Mouse (Mus musculus): ENCODE data around the gene Tns1. TPM values are rescaled to one million over a fixed set of nuclear protein-coding genes. Genes with fewer than 3 reads are reported as not detected.

Tns1 gene
- total and polyA plus RNA-seq, 3 experiments: 0.40 to 3.6 (median 0.89) TPM

GRCm38 (mm10) chr1:74054007-74054406 is 70.2 kb downstream of the Tns1 start:
- Histone ChIP-seq H3K27me3 (replicated peaks) (peaks cover 19% of the 10 kb centered on the region), H3K27ac (ENCODE audit: insufficient read depth, low read depth) (no peak overlapping the region)

GRCm38 (mm10) chr1:74053068-74053467 is 71.2 kb downstream of the Tns1 start:
- Histone ChIP-seq H3K4me1 (ENCODE audit: control insufficient read depth in 1 of 2, insufficient read depth in 2 of 2) (peaks cover 0 to 21% of the 10 kb centered on the region in 2 experiments; a peak in 2 of 4 replicates), H3K27me3 (replicated peaks) (peaks cover 17% of the 10 kb centered on the region), H3K9me3 (replicated peaks; ENCODE audit: low read length) (no peaks in the 10 kb centered on the region), H3K27ac (ENCODE audit: insufficient read depth, low read depth) (no peak overlapping the region), H3K9ac (ENCODE audit: insufficient read depth, low read depth) (no peak overlapping the region), H3K79me2 (replicated peaks; ENCODE audit: control insufficient read depth, extremely low read depth, insufficient read depth, poor library complexity, severe bottlenecking) (no peaks in the 10 kb centered on the region), H3K4me2 (ENCODE audit: insufficient read depth, low read depth, poor library complexity, severe bottlenecking) (no peak overlapping the region), H3K36me3 (replicated peaks in 1 of 2; ENCODE audit: control insufficient read depth in 1 of 2, insufficient read depth in 1 of 2, low read length in 1 of 2) (no peaks in the 10 kb centered on the region), H3K4me3 (replicated peaks in 1 of 3; ENCODE audit: low read depth in 2 of 3, low read length in 2 of 3, poor library complexity in 1 of 3) (no peak overlapping the region)
- in situ Hi-C loops (cut with MboI; ENCODE audit: low pct_ligation_motif_present, low pct_unique_long_range_greater_than_20kb, low sequenced_read_pairs) (no loop called here), dilution Hi-C loops (cut with MboI; ENCODE audit: extremely low pct_ligation_motif_present, extremely low pct_unique_long_range_greater_than_20kb, low sequenced_read_pairs) (no loop called here)
- no peak for TF ChIP-seq ELF1 (IDR thresholded peaks at IDR 0.05; ENCODE audit: low read depth, low read length)
- TF ChIP-seq PAX5 (IDR thresholded peaks at IDR 0.05; ENCODE audit: low read length): no peak
- no peak for TF ChIP-seq POLR2AphosphoS2 (IDR thresholded peaks at IDR 0.05; ENCODE audit: low read depth, low read length)
- TF ChIP-seq ZKSCAN1 (IDR thresholded peaks at IDR 0.05; ENCODE audit: borderline replicate concordance, low read depth, low read length): no peak
- no peak for TF ChIP-seq CTCF (conservative IDR thresholded peaks at IDR 0.05 in 1 of 2, IDR thresholded peaks at IDR 0.05 in 1 of 2; ENCODE audit: low read depth in 2 of 2, low read length in 2 of 2)
- TF ChIP-seq NELFE (IDR thresholded peaks at IDR 0.05; ENCODE audit: low read depth, low read length): no peak
- TF ChIP-seq HCFC1 (IDR thresholded peaks at IDR 0.05; ENCODE audit: low read depth, low read length): no peak
- no peak for TF ChIP-seq KAT2A (IDR thresholded peaks at IDR 0.05; ENCODE audit: insufficient replicate concordance, low read length)
- TF ChIP-seq ZMIZ1 (IDR thresholded peaks at IDR 0.05; ENCODE audit: low read depth, low read length): no peak
- no peak for DNase-seq (ENCODE audit: extremely low read depth)

More at GRCm38 (mm10) chr1:74054007-74054406, 70.2 kb downstream of the Tns1 start:
- H3K79me2 ChIP-seq (replicated peaks; ENCODE audit: control insufficient read depth, extremely low read depth, insufficient read depth, poor library complexity, severe bottlenecking): no peaks in the 10 kb centered on the region
- H3K36me3 ChIP-seq (replicated peaks in 1 of 2; ENCODE audit: control insufficient read depth in 1 of 2, insufficient read depth in 1 of 2, low read length in 1 of 2): no peaks in the 10 kb centered on the region
- H3K4me1 ChIP-seq (ENCODE audit: control insufficient read depth in 1 of 2, insufficient read depth in 2 of 2): peaks cover 0 to 21% of the 10 kb centered on the region in 2 experiments; a peak in 2 of 4 replicates
- no peaks in the 10 kb centered on the region for H3K9me3 ChIP-seq (replicated peaks; ENCODE audit: low read length)
- in situ Hi-C loops (cut with MboI; ENCODE audit: low pct_ligation_motif_present, low pct_unique_long_range_greater_than_20kb, low sequenced_read_pairs) (no loop called here), dilution Hi-C loops (cut with MboI; ENCODE audit: extremely low pct_ligation_motif_present, extremely low pct_unique_long_range_greater_than_20kb, low sequenced_read_pairs) (no loop called here)
- no peak overlapping the region for H3K9ac ChIP-seq (ENCODE audit: insufficient read depth, low read depth)
- no peak overlapping the region for H3K4me2 ChIP-seq (ENCODE audit: insufficient read depth, low read depth, poor library complexity, severe bottlenecking)
- no peak overlapping the region for H3K4me3 ChIP-seq (replicated peaks in 1 of 3; ENCODE audit: low read depth in 2 of 3, low read length in 2 of 3, poor library complexity in 1 of 3)
- no peak for TF ChIP-seq ELF1 (IDR thresholded peaks at IDR 0.05; ENCODE audit: low read depth, low read length)
- TF ChIP-seq ZNF384 (IDR thresholded peaks at IDR 0.05; ENCODE audit: low read depth, low read length): no peak
- no peak for TF ChIP-seq BHLHE40 (IDR thresholded peaks at IDR 0.05; ENCODE audit: low read depth, low read length)
- TF ChIP-seq IRF4 (IDR thresholded peaks at IDR 0.05; ENCODE audit: low read depth, low read length): no peak
- no peak for TF ChIP-seq TBP (conservative IDR thresholded peaks at IDR 0.05; ENCODE audit: low read depth, low read length)
- no peak for DNase-seq (ENCODE audit: extremely low read depth)

GRCm38 (mm10) chr1:74051349-74051748 is 72.9 kb downstream of the Tns1 start:
- peaks cover 0 to 21% of the 10 kb centered on the region in 2 experiments; a peak in 2 of 4 replicates for H3K4me1 ChIP-seq (ENCODE audit: control insufficient read depth in 1 of 2, insufficient read depth in 2 of 2)
- H3K27ac ChIP-seq (ENCODE audit: insufficient read depth, low read depth): no peak overlapping the region
- no peak overlapping the region for H3K4me3 ChIP-seq (replicated peaks in 1 of 3; ENCODE audit: low read depth in 2 of 3, low read length in 2 of 3, poor library complexity in 1 of 3)
- TF ChIP-seq MAZ (IDR thresholded peaks at IDR 0.05; ENCODE audit: low read depth, low read length) (no peak), KAT2A (IDR thresholded peaks at IDR 0.05; ENCODE audit: insufficient replicate concordance, low read length) (no peak), MAX (IDR thresholded peaks at IDR 0.05; ENCODE audit: low read length) (no peak), JUND (conservative IDR thresholded peaks at IDR 0.05; ENCODE audit: low read depth, low read length) (no peak), PAX5 (IDR thresholded peaks at IDR 0.05; ENCODE audit: low read length) (no peak), TCF12 (IDR thresholded peaks at IDR 0.05; ENCODE audit: low read depth, low read length) (no peak), UBTF (IDR thresholded peaks at IDR 0.05; ENCODE audit: low read depth, low read length) (no peak), IRF4 (IDR thresholded peaks at IDR 0.05; ENCODE audit: low read depth, low read length) (no peak), CHD2 (IDR thresholded peaks at IDR 0.05; ENCODE audit: low read length) (no peak), ELF1 (IDR thresholded peaks at IDR 0.05; ENCODE audit: low read depth, low read length) (no peak)
- in situ Hi-C loops (cut with MboI; ENCODE audit: low pct_ligation_motif_present, low pct_unique_long_range_greater_than_20kb, low sequenced_read_pairs) (no loop called here), dilution Hi-C loops (cut with MboI; ENCODE audit: extremely low pct_ligation_motif_present, extremely low pct_unique_long_range_greater_than_20kb, low sequenced_read_pairs) (no loop called here)
- H3K9ac ChIP-seq (ENCODE audit: insufficient read depth, low read depth): no peak overlapping the region
- H3K36me3 ChIP-seq (replicated peaks in 1 of 2; ENCODE audit: control insufficient read depth in 1 of 2, insufficient read depth in 1 of 2, low read length in 1 of 2): no peaks in the 10 kb centered on the region
- H3K27me3 ChIP-seq (replicated peaks): peaks cover 23% of the 10 kb centered on the region
- H3K4me2 ChIP-seq (ENCODE audit: insufficient read depth, low read depth, poor library complexity, severe bottlenecking): no peak overlapping the region
- no peak for DNase-seq (ENCODE audit: extremely low read depth)
- no peaks in the 10 kb centered on the region for H3K9me3 ChIP-seq (replicated peaks; ENCODE audit: low read length)
- no peaks in the 10 kb centered on the region for H3K79me2 ChIP-seq (replicated peaks; ENCODE audit: control insufficient read depth, extremely low read depth, insufficient read depth, poor library complexity, severe bottlenecking)

All from CH12.LX (cell line).